Mouse (Mus musculus): ENCODE measurements around the gene Armh3.

GRCm38 (mm10) chr19:45943758-45944157 is 54.5 kb downstream of the Armh3 start:
- no peak for TF ChIP-seq POLR2A (IDR thresholded peaks at IDR 0.05; ENCODE audit: borderline replicate concordance, extremely low read depth, insufficient read depth, insufficient read length, poor library complexity, severe bottlenecking)
- no peak for TF ChIP-seq CTCF (IDR thresholded peaks at IDR 0.05; ENCODE audit: borderline replicate concordance, extremely low read depth, insufficient read depth, insufficient read length)

Data from brain, embryonic 14.5 days (tissue).